Comparison of ENCODE assay signal across 8 mouse cellular contexts in genomic region chr2:180702701-180703149, GRCm38 (mm10). TPM values are rescaled to one million over a fixed set of nuclear protein-coding genes. Genes with fewer than 3 reads are reported as not detected.
DNase-seq lines count a peak whose midpoint lies in the region; ATAC-seq and TF ChIP-seq lines count a peak whose summit lies in the region.

No protein-coding gene starts in this region.

- TF ChIP-seq CTCF in liver, adult 2 months (IDR thresholded peaks at IDR 0.05; ENCODE audit: low read depth, low read length) = peak; percentile 41; the same call in 1 of the 2 replicates
- TF ChIP-seq CTCF in bone marrow macrophage, adult 2 months (IDR thresholded peaks at IDR 0.05; ENCODE audit: low read depth, low read length) = no peak

- H3K9me3 ChIP-seq in hindbrain, embryonic 15.5 days = no peaks in the 10 kb centered on the region
- H3K9me3 ChIP-seq in neural tube, embryonic 12.5 days = no peaks in the 10 kb centered on the region

- peak overlapping the region; percentile 93 for H3K4me2 ChIP-seq in hindbrain, embryonic 15.5 days
- H3K4me2 ChIP-seq in neural tube, embryonic 12.5 days (replicated peaks) = peak overlapping the region; percentile 81

- WGBS in liver, adult 2 months = 15% methylated on average over 4 of the region's 4 CpGs
- 27% methylated on average over 4 of the region's 4 CpGs for WGBS in hindbrain, embryonic 15.5 days
- WGBS in neural tube, embryonic 12.5 days = 36% methylated on average over 4 of the region's 4 CpGs

- H3K79me2 ChIP-seq in liver, adult 2 months (ENCODE audit: control insufficient read depth, insufficient read depth, low read length) = peaks cover 30% of the 10 kb centered on the region; the same call in 1 of the 2 replicates

- peak overlapping the region; percentile 97 for H3K9ac ChIP-seq in liver, adult 2 months (ENCODE audit: low read depth, low read length)
- peak overlapping the region; percentile 98 for H3K9ac ChIP-seq in hindbrain, embryonic 15.5 days
- peak overlapping the region; percentile 93 for H3K9ac ChIP-seq in neural tube, embryonic 12.5 days

- H3K27ac ChIP-seq in liver, adult 2 months (replicated peaks; ENCODE audit: insufficient read depth, low read depth, low read length) = peak overlapping the region; percentile 95
- peak overlapping the region; percentile 90 for H3K27ac ChIP-seq in bone marrow macrophage, adult 2 months (ENCODE audit: insufficient read depth, low read depth, low read length)
- peak overlapping the region; percentile 96 for H3K27ac ChIP-seq in hindbrain, embryonic 15.5 days (replicated peaks)
- H3K27ac ChIP-seq in neural tube, embryonic 12.5 days = peak overlapping the region; percentile 80

- H3K4me3 ChIP-seq in liver, adult 2 months (ENCODE audit: insufficient read depth, low read depth, low read length) = peak overlapping the region; percentile 21
- peak overlapping the region; percentile 88 for H3K4me3 ChIP-seq in bone marrow macrophage, adult 2 months (ENCODE audit: insufficient read depth, low read length)
- peak overlapping the region; percentile 90 for H3K4me3 ChIP-seq in hindbrain, embryonic 15.5 days
- H3K4me3 ChIP-seq in neural tube, embryonic 12.5 days = peak overlapping the region; percentile 88

- no peak for TF ChIP-seq POLR2A in liver, adult 2 months (IDR thresholded peaks at IDR 0.05; ENCODE audit: extremely low read depth, insufficient read depth, low read length)
- TF ChIP-seq POLR2A in bone marrow macrophage, adult 2 months (IDR thresholded peaks at IDR 0.05; ENCODE audit: borderline replicate concordance, low read depth, low read length) = no peak

- no peaks in the 10 kb centered on the region for H3K36me3 ChIP-seq in liver, adult 2 months (ENCODE audit: control insufficient read depth, insufficient read depth, low read length)
- H3K36me3 ChIP-seq in hindbrain, embryonic 15.5 days = no peaks in the 10 kb centered on the region
- H3K36me3 ChIP-seq in neural tube, embryonic 12.5 days = no peaks in the 10 kb centered on the region

- no peak; the same call in 1 of the 2 replicates for ATAC-seq in hindbrain, embryonic 15.5 days (ENCODE audit: low FRiP score, low read depth)
- no peak for ATAC-seq in neural tube, embryonic 12.5 days (ENCODE audit: low FRiP score, low read depth)

- peaks cover 43% of the 10 kb centered on the region for H3K4me1 ChIP-seq in liver, adult 2 months (ENCODE audit: control insufficient read depth, insufficient read depth, low read length)
- peaks cover 51% of the 10 kb centered on the region for H3K4me1 ChIP-seq in bone marrow macrophage, adult 2 months (ENCODE audit: control insufficient read depth, insufficient read depth, low read length)
- peaks cover 48% of the 10 kb centered on the region for H3K4me1 ChIP-seq in hindbrain, embryonic 15.5 days (replicated peaks)
- H3K4me1 ChIP-seq in neural tube, embryonic 12.5 days = peaks cover 30% of the 10 kb centered on the region

- H3K27me3 ChIP-seq in liver, adult 2 months (ENCODE audit: control insufficient read depth, insufficient read depth, low read length) = no peaks in the 10 kb centered on the region
- H3K27me3 ChIP-seq in hindbrain, embryonic 15.5 days = no peaks in the 10 kb centered on the region
- H3K27me3 ChIP-seq in neural tube, embryonic 12.5 days (replicated peaks) = no peaks in the 10 kb centered on the region

- DNase-seq in liver, adult 2 months (ENCODE audit: extremely low read depth, low read depth, low spot score) = peak; percentile 57
- DNase-seq in liver = no peak
- DNase-seq in thymus, postnatal 14 days = no peak
- no peak for DNase-seq in embryo, embryonic 9.5 days (ENCODE audit: extremely low spot score)
- DNase-seq in right cerebral cortex, adult 18-20 months = no peak

RNA-seq across cellular contexts. Expression of gene Dido1, which starts 7.1 kb away (rescaled TPM):
- 26.0 and 27.1 TPM in 2 replicates for total RNA-seq in liver, adult 2 months (2014; rRNA removed)
- 7.3 and 10.0 TPM in 2 replicates for polyA plus RNA-seq in liver, adult 2 months (2012; rRNA removed)
- polyA plus RNA-seq in bone marrow macrophage, adult 2 months (2012; ENCODE audit: insufficient read depth, insufficient read length, missing spikeins) = 30.2 and 32.9 TPM in 2 replicates
- 24.4 and 27.8 TPM in 2 replicates for polyA plus RNA-seq in hindbrain, embryonic 15.5 days (2015; fragmentation: Nextera tagmentation; extraction: Ambion mirVana)
- polyA plus RNA-seq in neural tube, embryonic 12.5 days (2016; fragmentation: Nextera tagmentation; extraction: Ambion mirVana) = 32.0 and 33.6 TPM in 2 replicates

RNA-seq across cellular contexts. Expression of gene Gid8, which starts 7.2 kb away (rescaled TPM):
- total RNA-seq in liver, adult 2 months (2014; rRNA removed) = 52.4 and 54.7 TPM in 2 replicates
- 23.6 and 24.3 TPM in 2 replicates for polyA plus RNA-seq in liver, adult 2 months (2012; rRNA removed)
- polyA plus RNA-seq in bone marrow macrophage, adult 2 months (2012; ENCODE audit: insufficient read depth, insufficient read length, missing spikeins) = 52.9 and 53.5 TPM in 2 replicates
- 51.6 and 54.9 TPM in 2 replicates for polyA plus RNA-seq in hindbrain, embryonic 15.5 days (2015; fragmentation: Nextera tagmentation; extraction: Ambion mirVana)
- polyA plus RNA-seq in neural tube, embryonic 12.5 days (2016; fragmentation: Nextera tagmentation; extraction: Ambion mirVana) = 53.8 and 56.8 TPM in 2 replicates

RNA-seq across cellular contexts. Expression of gene Slc17a9, which starts 22.3 kb away (rescaled TPM):
- 3.5 and 4.5 TPM in 2 replicates for total RNA-seq in liver, adult 2 months (2014; rRNA removed)
- polyA plus RNA-seq in liver, adult 2 months (2012; rRNA removed) = 9.1 and 10.9 TPM in 2 replicates
- 6.4 and 6.7 TPM in 2 replicates for polyA plus RNA-seq in bone marrow macrophage, adult 2 months (2012; ENCODE audit: insufficient read depth, insufficient read length, missing spikeins)
- 0.29 and 0.33 TPM in 2 replicates for polyA plus RNA-seq in hindbrain, embryonic 15.5 days (2015; fragmentation: Nextera tagmentation; extraction: Ambion mirVana)
- polyA plus RNA-seq in neural tube, embryonic 12.5 days (2016; fragmentation: Nextera tagmentation; extraction: Ambion mirVana) = 0.43 and 0.52 TPM in 2 replicates

Comparison
In these comparisons a context has a peak if more than half of its experiments do, and no peak if none do; other contexts are left out.
1. H3K4me3 ChIP-seq: peak in every context shown above with its lines; median percentile 90 in hindbrain, embryonic 15.5 days; 88 in bone marrow macrophage, adult 2 months; 88 in neural tube, embryonic 12.5 days; 21 in liver, adult 2 months.